Mouse (Mus musculus) heart, embryonic 11.5 days (tissue): ENCODE data around the gene Egfl7. TPM values are rescaled to one million over a fixed set of nuclear protein-coding genes. Genes with fewer than 3 reads are reported as not detected.

Experiments
- ATAC-seq: fragments of 200-750 bp; cut with Nextera tagmentation; replicated peaks from 2 replicates; pipeline ENCODE4 v1.8.0; 2017; ENCODE audit warnings: moderate library complexity; ENCODE audit not compliant: insufficient number of reproducible peaks, low FRiP score, low TSS enrichment
- H3K27ac ChIP-seq: fragments of 300-500 bp; sonication (generic); 2 replicates; pipeline ENCODE4 v1.5.1; 2014; ENCODE audit warnings: mild to moderate bottlenecking, low read depth, low read length
- H3K27me3 ChIP-seq: fragments of 300-500 bp; sonication (generic); 2 replicates; pipeline ENCODE4 v1.6.1; 2014; ENCODE audit warnings: mild to moderate bottlenecking, low read length, mixed read lengths; ENCODE audit not compliant: control insufficient read depth, insufficient read depth
- H3K36me3 ChIP-seq: fragments of 300-500 bp; sonication (generic); 2 replicates; pipeline ENCODE4 v1.6.1; 2014; ENCODE audit warnings: mild to moderate bottlenecking, low read length, moderate library complexity, mixed read lengths; ENCODE audit not compliant: control insufficient read depth, insufficient read depth
- H3K4me1 ChIP-seq: fragments of 300-500 bp; sonication (generic); 2 replicates; pipeline ENCODE4 v1.6.1; 2014; ENCODE audit warnings: low read length; ENCODE audit not compliant: control insufficient read depth, insufficient read depth
- H3K4me2 ChIP-seq: fragments of 300-500 bp; sonication (generic); 2 replicates; pipeline ENCODE4 v1.6.1; 2014; ENCODE audit warnings: mild to moderate bottlenecking, moderate library complexity
- H3K4me3 ChIP-seq: fragments of 300-500 bp; sonication (generic); 2 replicates; pipeline ENCODE4 v1.5.1; 2014; ENCODE audit warnings: low read depth, low read length
- H3K9ac ChIP-seq: fragments of 300-500 bp; sonication (generic); 2 replicates; pipeline ENCODE4 v1.6.1; 2014; ENCODE audit warnings: mild to moderate bottlenecking, low read depth, low read length, moderate library complexity
- H3K9me3 ChIP-seq: fragments of 300-500 bp; sonication (generic); replicated peaks from 2 replicates; pipeline ENCODE4 v1.6.1; 2016; ENCODE audit warnings: low read length; ENCODE audit not compliant: control insufficient read depth
- WGBS: fragments of 180-500 bp; shearing (Covaris S2); extraction: QIAGEN DNeasy Blood & Tissue Kit; methylation state at CpG from one replicate; pipeline ENCODE4 v1.1.7; 2014; ENCODE audit not compliant: insufficient replicate concordance; 5-methylcytosine and 5-hydroxymethylcytosine counted together
- polyA plus RNA-seq: library from polyadenylated mRNA; unstranded; fragments of >200 nt; fragmentation: Nextera tagmentation; extraction: Ambion mirVana; gene quantifications from 2 replicates; pipeline ENCODE4 v1.2.1, GENCODE M21; 2014

The Egfl7 gene
- polyA plus RNA-seq, 1 experiment from 2014 or later = 145 TPM

DNA sequence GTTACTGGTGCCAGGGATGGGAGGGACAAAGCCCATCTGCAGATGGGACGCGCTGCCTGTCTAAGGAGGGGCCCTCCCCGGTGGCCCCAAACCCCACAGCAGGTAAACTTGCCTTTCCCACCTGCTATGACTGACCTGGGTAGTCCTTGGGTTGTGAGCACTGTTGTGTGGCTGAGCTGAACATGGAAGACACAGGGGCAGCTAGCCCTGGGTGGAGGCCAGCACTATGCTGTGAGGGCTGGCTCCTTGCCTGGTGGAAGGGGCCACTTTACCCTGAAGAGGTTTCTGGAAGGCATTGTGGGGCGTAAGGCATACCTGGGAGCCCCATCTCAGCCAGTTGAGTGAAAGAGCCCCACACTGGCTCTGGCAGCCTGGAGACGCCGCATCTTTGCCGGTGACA lies 11.1 kb downstream of the Egfl7 start:
- H3K9ac ChIP-seq = no peak overlapping the region
- no peak overlapping the region for H3K4me3 ChIP-seq

DNA sequence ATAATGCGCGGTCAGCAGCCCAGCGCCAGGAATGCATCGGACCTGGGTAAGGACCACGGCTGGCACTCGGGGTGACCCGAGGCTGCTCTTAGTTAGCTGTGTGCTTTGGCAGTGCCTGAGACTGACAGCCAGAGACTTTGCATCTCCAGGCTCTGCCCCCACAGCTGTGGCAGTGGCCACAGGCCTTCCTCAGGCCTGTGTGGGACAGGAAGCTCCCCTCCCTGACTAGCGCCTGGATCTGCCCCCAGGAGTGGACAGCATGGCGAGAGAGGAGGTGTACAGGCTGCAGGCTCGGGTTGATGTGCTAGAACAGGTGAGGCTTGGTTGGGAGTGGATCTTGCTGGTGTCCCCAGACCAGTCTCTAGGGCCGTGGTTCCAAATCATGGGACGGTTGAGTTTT lies 11.6 kb downstream of the Egfl7 start:
- Histone ChIP-seq H3K27ac (no peak overlapping the region; the same call in 1 of the 2 replicates), H3K36me3 (peaks cover 7% of the 10 kb centered on the region), H3K9me3 (no peaks in the 10 kb centered on the region), H3K4me3 (no peak overlapping the region), H3K9ac (no peak overlapping the region), H3K4me2 (no peak overlapping the region; the same call in 1 of the 2 replicates), H3K4me1 (peaks cover 21% of the 10 kb centered on the region), H3K27me3 (no peaks in the 10 kb centered on the region)
- no peak for ATAC-seq
- 82% methylated on average over 12 of the region's 12 CpGs for WGBS

More for the DNA sequence above, 11.1 kb downstream of the Egfl7 start:
- no peak overlapping the region; the same call in 1 of the 2 replicates for H3K4me2 ChIP-seq
- ATAC-seq = no peak
- no peaks in the 10 kb centered on the region for H3K27me3 ChIP-seq
- no peaks in the 10 kb centered on the region for H3K9me3 ChIP-seq
- peaks cover 25% of the 10 kb centered on the region for H3K4me1 ChIP-seq
- no peak overlapping the region; the same call in 1 of the 2 replicates for H3K27ac ChIP-seq
- H3K36me3 ChIP-seq = peaks cover 5% of the 10 kb centered on the region
- 87% methylated on average over 7 of the region's 7 CpGs for WGBS

DNA sequence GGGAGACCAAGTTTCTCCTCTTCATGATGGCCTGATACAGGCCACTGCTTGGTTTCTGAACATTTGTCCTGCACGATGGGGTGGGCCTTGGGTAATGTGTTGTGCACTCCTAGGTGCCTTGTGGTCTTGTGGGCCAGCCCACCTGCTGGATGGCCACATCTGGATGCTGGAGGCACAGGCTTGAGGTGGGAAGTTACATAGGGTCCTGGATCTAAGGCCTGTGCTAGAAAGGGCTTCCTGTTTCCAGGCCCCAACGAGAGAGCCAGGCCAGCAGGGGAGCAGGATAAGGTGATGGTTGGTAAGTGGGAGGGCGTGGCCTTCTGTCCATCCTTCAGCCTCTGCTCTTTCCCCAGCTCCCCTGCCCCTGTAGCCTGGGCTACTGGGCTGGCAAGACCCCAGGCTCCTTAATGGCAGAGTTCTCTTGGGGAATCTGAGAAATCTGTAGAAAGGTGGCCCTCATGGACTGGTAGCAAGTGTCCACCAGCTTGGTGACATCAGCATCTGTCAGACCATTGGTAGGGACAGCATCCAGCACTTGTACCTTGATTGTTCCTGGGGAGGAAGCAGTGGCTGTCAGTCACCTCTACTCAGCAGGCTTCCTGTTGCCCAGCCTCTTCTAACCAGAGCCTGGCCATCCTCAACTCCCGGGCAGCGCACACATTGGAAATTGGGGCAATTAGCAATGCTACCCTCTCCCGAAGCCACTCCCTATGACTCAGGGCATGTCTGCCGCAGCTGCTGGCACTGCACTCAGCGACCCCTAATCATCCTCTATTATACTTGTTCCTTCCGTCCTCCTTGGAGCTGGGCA lies 13.6 kb downstream of the Egfl7 start:
- no peak overlapping the region; the same call in 1 of the 2 replicates for H3K27ac ChIP-seq
- H3K4me3 ChIP-seq = no peak overlapping the region
- H3K9ac ChIP-seq = no peak overlapping the region
- H3K36me3 ChIP-seq = peaks cover 7% of the 10 kb centered on the region
- no peaks in the 10 kb centered on the region for H3K9me3 ChIP-seq
- peaks cover 9% of the 10 kb centered on the region for H3K4me1 ChIP-seq
- WGBS = 58% methylated on average over 9 of the region's 9 CpGs
- ATAC-seq = no peak
- no peak overlapping the region for H3K4me2 ChIP-seq
- no peaks in the 10 kb centered on the region for H3K27me3 ChIP-seq

DNA sequence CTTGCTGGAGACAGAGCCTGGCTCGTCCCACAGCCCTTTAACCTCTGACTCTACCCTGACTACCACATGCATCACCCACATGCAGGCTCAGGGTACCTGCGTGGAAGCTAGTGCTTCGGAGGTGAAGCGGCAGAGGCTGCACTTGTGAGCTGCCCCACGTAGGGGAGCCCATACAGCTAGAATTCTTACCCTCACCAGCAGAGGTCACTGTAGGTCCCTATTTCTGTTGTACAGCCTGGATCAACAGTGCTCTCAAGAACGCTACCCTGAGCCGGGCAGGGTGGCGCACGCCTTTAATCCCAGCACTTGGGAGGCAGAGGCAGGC lies 14.2 kb downstream of the Egfl7 start:
- H3K27ac ChIP-seq = no peak overlapping the region
- H3K4me2 ChIP-seq = no peak overlapping the region
- no peak overlapping the region for H3K4me3 ChIP-seq
- H3K36me3 ChIP-seq = peaks cover 7% of the 10 kb centered on the region
- H3K27me3 ChIP-seq = no peaks in the 10 kb centered on the region
- peaks cover 3% of the 10 kb centered on the region; the same call in 1 of the 2 replicates for H3K4me1 ChIP-seq
- ATAC-seq = no peak
- no peak overlapping the region for H3K9ac ChIP-seq
- WGBS = 52% methylated on average over 9 of the region's 9 CpGs
- no peaks in the 10 kb centered on the region for H3K9me3 ChIP-seq

DNA sequence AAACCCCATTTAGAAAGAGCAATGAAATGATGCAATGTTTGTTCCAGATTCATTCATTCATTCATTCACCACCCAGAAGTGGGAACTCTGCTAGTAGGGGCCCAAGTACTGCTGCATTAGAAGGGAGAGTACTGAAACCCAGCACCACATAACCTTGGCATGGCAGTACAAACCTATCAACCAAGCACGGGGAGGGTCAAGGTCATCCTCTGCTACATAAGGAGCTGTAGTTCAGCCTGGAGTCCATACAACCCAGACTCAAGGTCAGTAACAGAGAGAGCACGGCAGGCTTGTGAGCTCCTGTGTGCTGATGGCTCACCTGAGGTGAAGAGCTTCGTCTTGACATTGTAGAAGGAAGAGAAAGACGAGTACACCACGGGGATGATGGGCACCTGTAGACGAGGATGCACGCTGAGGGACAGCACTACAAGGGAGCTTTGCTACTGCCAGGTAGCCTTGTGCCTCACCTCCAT lies 14.7 kb downstream of the Egfl7 start:
- ATAC-seq = 0 out of 2 replicates have a peak, but pooled peaks have one; percentile 1
- Histone ChIP-seq H3K9ac (no peak overlapping the region), H3K27me3 (no peaks in the 10 kb centered on the region), H3K9me3 (no peaks in the 10 kb centered on the region), H3K4me2 (no peak overlapping the region), H3K4me1 (0 out of 2 replicates have a peak, but pooled peaks cover 2% of the 10 kb centered on the region), H3K27ac (no peak overlapping the region), H3K4me3 (no peak overlapping the region), H3K36me3 (peaks cover 7% of the 10 kb centered on the region)
- WGBS = 74% methylated on average over 7 of the region's 7 CpGs

DNA sequence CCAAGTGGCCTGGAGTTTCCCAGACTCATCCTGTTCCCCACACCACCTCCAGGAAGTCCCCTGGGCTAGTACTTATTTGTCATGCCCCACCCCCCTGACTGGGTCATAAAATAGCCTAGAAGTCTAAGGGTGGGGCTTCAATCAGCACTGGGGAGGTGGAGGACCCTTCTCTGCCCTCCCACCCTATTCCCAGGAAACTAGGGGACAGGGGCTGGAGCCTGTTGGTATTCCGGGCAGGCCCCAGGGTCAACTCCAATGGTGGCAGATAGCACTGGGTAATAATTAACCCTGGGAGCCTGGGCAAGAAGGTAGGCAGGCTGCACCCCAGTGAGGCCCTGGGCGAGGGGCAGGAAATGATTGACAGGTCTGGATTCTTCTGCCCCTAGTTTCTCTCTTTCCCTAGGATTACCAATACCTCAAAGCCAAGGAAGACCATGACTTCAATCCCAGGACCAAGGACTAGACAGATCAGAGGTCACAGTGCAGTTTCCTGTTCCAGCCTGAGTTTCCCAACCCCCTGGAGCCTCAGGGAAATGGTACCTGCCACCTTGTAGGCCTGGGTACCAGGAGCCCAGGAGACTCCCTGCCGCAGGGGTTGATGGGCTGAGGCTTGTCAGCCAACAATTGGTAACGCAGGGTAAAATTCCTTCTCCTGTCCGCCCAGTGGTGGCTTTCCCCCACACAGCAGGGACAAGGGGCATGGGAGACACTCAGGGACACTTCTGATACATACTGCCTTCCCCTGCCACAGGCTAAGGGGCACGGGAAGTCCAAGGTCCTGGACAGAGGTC lies 15.3 kb downstream of the Egfl7 start:
- no peak overlapping the region for H3K9ac ChIP-seq
- WGBS = 62% methylated on average over 6 of the region's 6 CpGs
- ATAC-seq = peak; percentile 18; the same call in 1 of the 2 replicates
- peaks cover 7% of the 10 kb centered on the region for H3K36me3 ChIP-seq
- H3K4me1 ChIP-seq = no peaks in the 10 kb centered on the region
- H3K27ac ChIP-seq = no peak overlapping the region
- no peak overlapping the region for H3K4me3 ChIP-seq
- H3K4me2 ChIP-seq = no peak overlapping the region
- no peaks in the 10 kb centered on the region for H3K9me3 ChIP-seq
- H3K27me3 ChIP-seq = no peaks in the 10 kb centered on the region

DNA sequence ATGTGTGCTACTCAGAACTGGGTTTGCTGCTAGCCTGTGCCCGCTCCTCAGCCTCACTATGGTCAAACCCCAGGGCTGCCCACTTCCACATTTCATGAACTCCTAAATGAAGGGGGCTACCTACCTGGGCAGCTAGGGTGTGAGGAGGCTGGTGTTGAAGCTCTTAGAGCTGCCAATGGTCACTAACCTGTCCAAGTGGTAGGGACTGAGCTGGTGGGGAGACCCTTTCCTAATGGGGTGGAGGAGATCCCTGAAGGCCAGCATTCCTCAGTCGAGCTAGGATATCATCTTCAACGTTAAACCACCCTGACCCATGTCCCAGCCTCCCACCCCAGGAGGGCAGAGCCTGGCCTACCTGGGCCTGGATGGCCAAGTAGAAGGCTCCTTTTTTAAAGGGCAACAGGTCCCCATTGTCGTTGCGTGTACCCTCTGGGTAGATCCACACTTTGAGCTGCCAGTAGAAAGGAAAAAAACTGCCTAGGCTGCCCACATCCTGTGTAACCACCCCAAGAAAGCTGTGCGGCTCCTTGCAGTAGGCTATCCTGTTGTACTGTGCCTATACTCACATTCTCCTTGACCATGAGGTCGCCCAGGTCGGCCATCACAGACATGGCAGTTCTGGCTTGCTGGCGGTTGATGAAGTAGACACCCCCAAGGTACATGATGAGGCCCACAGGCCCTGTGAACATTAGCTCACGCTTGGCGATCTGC lies 16.1 kb downstream of the Egfl7 start:
- H3K4me1 ChIP-seq = no peaks in the 10 kb centered on the region
- no peak overlapping the region for H3K27ac ChIP-seq
- H3K9ac ChIP-seq = no peak overlapping the region
- H3K4me2 ChIP-seq = no peak overlapping the region
- 78% methylated on average over 11 of the region's 11 CpGs for WGBS
- ATAC-seq = 0 out of 2 replicates have a peak, but pooled peaks have one; percentile 6
- no peaks in the 10 kb centered on the region for H3K9me3 ChIP-seq
- H3K27me3 ChIP-seq = no peaks in the 10 kb centered on the region
- peaks cover 7% of the 10 kb centered on the region for H3K36me3 ChIP-seq
- no peak overlapping the region for H3K4me3 ChIP-seq

DNA sequence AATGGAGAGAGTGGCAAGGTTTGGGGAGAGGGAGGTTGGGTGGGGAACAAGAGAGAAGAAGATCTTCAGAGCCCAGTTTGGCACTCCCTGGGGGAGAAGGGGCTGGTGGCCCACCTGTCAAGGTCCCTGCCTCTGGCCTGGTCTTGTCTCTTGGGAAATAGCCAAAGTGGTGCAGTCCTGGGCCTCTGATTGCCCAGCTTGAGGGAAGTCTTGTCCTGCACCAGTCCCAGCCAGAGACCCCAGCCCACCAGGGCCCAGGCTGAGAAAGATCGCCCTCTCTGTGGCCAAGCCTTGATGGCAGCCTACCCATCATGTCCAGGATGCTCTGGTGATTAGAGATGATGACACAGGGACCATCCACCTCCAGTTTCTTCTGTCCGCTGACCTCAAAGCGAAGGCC lies 17.1 kb downstream of the Egfl7 start:
- 80% methylated on average over 3 of the region's 3 CpGs for WGBS
- H3K27ac ChIP-seq = no peak overlapping the region
- no peak overlapping the region for H3K9ac ChIP-seq
- H3K4me2 ChIP-seq = no peak overlapping the region
- peaks cover 7% of the 10 kb centered on the region; the same call in 1 of the 2 replicates for H3K36me3 ChIP-seq
- ATAC-seq = no peak
- no peak overlapping the region for H3K4me3 ChIP-seq
- H3K4me1 ChIP-seq = no peaks in the 10 kb centered on the region
- no peaks in the 10 kb centered on the region for H3K27me3 ChIP-seq
- no peaks in the 10 kb centered on the region for H3K9me3 ChIP-seq
